Mouse (Mus musculus): ENCODE measurements at regions not wholly inside any gene's neighbourhood (a gene's known extent, or its start where the extent isn't known, plus 50 kb on each side); places are given as distances from the start of the nearest gene placed in this dataset.

DNA sequence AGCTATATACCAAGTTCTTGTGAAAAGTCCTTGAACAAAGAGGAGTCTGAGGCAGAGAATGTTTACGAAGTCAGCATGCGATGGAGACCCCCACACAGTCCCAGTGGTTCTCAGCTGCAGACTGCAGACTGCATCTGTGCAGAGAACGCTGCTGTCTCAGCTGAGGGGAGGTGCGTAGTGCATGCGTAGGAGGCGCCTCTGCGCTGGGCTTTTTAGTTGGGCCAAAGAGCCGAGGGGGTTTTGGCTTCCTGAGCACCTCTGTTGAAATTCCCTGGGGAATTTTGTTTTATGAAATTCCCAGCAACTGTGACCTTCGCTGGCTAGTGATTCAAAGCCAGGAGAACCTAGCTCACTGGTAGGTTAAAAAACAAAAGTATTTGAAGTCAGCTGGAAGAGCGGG, 56.9 kb upstream of the Cyp1b1 start:
- no peak for TF ChIP-seq CTCF (IDR thresholded peaks at IDR 0.05; ENCODE audit: borderline replicate concordance, insufficient read depth, low read length)
- TF ChIP-seq POLR2A (IDR thresholded peaks at IDR 0.05; ENCODE audit: low read depth, low read length) = no peak
